Mouse (Mus musculus) pancreas, adult 10 weeks (tissue): Measurements from ENCODE around the gene Zbtb7b. TPM values are rescaled to one million over a fixed set of nuclear protein-coding genes. Genes with fewer than 3 reads are reported as not detected.

Experiments
- polyA plus RNA-seq: library from polyadenylated mRNA; stranded (reverse); fragments of 350-450 nt; fragmentation: Illumina TruSeq; extraction: RNeasy Lipid Tissue Mini Kit (QIAGEN cat#74804); gene quantifications from one replicate; pipeline ENCODE4 v1.2.3, GENCODE M21; 2015; ENCODE audit warnings: low read depth, low replicate concordance; ENCODE audit not compliant: insufficient read depth

Zbtb7b gene
- 9.6 TPM for polyA plus RNA-seq

DNA sequence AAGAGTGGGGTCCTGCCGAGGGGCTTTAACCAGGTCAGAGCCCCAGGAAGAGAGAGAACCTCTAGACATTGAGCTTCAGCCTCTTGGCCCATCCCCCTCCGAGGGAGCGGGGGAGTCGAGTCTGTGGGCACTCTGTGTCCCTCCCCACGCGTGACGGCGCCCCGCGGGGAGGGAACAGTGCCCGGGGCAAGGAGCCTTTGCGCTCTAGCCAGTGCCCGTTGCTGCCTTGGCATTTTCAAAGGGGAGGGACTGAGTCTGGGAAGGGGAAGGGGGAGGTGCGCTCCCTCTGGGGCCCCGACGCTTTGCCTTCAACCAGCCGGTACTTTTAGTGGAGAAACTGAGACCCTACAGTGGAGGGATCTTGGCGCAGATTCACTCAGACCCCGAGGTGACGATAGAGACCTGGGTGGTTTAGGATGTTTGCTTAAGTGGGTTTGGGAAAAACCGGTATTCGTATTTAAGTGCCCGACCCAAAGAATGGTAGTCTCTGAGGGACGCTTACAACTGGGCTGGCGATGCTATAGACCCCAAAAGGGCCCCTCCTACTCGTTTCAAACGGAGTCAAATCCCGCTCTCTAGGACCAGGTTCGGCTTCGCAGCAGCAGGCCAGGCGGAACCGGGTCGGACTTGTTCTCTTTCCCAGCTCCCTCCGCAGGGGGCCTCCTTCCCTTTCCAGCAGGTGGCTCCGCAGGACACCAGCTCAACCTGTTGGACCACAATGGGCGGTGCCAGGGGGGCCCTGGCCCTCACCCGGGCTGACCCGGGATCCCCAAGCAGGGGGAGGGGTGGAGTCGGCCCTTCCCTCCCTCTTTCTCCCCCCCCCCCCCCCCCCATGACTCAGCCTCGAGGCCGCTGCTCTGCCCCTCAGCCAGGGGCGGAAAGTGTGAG is at the start of gene Zbtb7b:
TSS of gene Zbtb7b (minus strand) at position 771 of the 888 bp plus-strand sequence.

DNA sequence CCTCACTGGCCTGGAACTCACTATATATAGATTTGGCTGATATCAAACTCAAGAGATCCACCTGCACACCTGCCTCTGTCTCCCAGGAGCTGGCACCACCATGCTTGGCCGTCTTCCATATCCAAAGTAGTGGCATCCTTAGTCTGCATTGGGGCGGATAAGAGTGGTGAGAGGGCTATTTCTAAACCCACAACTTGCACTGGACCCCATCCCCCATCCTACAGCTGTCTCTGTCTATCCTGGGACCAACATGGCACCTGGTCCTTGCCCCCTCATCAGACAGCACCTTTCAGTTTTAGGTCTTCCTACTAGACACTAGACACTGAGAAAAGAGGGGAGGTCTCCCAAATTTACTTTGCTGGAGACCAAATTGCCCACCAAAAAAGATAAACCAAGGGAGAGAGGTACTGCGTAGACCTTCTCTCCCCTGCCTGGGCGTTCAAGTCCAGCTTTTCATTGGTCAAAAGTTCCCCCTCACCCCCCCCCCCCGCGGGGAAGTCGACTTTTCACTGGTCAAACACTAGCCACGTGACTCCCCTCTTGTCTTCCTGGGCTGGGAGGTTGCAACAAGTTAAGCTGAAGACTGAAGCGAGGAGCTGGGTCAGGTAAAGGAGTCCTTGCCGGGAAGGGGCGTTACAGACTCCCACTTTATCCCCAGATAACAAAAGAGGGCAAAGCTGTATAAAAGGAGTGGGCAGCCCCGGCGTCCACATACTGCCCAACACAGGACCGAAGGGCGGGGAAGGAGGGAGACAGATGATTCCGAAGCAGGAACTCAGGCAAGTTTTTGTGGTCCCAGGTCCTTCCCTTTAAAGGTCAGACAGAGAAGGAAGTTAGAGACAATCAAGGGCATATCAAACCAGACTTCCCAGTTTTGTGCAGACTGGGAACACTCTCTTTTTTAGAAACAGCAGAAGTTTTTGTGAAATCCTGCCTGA is 41.9 kb upstream of the Zbtb7b start, which contains the start of gene Pbxip1:
TSS of gene Pbxip1 (plus strand) at position 531 of the 938 bp plus-strand sequence.

DNA sequence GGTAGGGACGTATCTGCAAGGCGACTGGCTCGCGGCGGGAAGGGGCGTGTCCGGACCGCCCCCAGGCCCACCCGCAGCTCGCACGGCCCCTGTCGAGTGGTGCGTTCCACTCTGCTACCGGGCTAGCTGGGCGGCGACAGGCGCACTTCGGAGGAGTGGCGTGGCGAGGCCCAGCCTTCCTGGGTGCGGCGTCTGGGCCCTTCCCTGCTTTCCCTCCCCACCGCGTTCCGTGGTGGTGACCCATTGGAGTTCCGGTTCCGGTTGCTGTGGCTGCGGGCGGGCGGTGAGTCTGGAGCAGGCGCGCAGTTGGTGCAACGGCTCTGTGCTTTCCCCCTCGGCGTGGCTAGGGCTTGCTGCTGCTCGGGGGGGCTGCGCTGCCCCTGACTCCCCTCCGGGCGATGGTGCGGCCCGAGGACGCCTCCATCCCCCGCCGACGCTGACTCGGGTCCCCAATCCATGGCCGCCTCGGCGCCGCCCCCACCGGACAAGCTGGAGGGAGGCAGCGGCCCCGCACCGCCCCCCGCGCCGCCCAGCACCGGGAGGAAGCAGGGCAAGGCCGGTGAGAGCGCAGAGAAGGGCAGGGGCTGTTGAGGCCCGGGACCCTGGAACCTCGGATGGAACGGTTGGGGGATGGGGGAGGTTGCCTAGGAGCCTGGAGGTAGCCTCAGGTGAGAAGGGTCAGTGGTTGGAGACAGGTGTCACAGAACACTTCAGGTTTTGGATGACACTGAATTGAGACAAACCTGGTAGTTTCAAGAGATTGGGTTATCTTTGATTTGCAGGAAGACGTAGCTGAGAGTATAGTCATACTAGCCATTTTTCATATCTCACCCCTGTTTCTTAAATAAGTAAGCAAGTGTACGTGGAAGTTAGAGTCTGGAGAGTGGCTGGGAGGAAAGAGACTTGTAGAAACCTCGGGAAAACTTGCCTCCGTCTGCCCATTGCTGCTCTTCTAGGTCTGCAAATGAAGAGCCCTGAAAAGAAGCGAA is 35.9 kb upstream of the Zbtb7b start, which contains the start of gene Pygo2:
TSS of gene Pygo2 (plus strand) at position 44 of the 989 bp plus-strand sequence.

DNA sequence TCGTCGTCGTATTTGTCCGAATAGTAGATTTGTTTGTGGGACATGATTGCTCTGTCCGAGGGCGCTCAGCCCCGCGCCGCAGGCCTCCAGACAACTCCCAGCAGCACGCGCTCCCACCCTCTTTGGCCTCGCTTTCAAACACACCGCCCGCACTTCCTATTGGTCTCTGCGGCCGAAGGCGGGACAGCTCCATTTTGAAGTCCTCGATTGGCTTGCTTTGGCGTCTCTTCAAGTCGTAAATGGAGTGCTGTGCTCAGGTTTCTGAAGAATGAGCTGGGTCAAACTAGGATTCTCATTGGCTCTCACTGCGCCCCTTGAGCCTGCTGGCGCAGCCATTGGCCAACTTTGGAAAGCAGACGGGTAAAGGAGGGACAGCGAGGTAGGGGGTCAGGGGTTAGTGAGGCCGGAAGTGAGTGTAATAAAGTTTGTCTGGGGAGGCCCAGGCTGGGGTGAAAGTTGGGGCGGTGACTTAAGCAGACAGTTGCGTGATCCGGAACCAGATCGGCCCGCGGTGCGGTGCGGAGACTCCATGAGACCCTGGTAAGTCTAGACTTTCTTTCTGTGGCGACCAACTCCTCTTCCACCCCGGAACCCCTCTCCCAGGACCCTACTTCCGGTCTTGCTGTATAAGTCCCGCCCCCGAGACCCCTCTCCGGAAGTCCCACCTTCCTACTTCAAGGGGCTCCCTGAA is 23.7 kb upstream of the Zbtb7b start, which contains the start of the genes Cks1b and Shc1:
TSS of gene Cks1b (minus strand) at position 214 of the 691 bp plus-strand sequence.
TSS of gene Shc1 (plus strand) at position 274 of the 691 bp plus-strand sequence.

DNA sequence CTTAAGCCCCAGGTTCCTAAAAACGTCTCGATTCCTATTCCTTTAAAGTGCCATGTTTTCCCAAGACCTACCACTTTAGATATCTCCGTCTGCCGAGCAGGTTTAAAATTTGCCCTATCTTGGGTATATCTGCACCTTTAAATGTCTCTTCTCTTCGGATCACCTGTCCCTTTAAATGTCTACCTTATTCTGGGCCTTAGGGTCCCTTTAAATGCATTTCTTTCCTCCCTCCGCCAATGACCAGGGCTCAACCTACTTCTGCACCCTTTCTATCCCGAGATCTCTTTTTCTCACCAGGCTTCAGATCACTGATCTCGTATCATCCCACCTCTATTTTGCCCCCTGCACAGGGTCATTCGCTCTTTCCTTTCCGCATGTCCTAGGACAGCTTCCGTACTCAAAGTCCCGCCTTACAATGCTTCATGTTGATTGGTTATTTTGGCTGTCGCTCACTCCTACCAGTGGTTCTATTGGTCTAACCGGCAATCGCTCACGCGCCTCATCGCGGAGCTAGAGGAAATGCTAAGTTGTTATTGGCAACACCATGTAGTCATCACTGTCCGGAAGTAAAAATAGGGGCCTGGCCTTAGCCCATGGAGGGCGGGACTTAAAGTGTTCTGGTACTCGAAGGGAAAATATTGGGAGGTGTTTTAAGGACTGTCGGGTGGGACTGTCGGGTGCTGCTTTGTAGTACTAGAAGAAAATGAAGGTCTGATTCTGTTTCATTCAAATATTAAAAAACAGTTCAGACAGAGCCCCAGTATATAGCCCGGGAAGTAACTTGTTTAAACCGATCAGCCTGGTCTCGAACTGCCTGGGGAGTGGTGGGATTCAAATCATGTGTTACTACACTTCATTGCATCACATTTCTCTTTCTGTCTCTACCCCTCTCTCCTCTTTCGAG is 17.2 kb upstream of the Zbtb7b start, which contains the start of gene Flad1:
TSS of gene Flad1 (minus strand) at position 381 of the 904 bp plus-strand sequence.

DNA sequence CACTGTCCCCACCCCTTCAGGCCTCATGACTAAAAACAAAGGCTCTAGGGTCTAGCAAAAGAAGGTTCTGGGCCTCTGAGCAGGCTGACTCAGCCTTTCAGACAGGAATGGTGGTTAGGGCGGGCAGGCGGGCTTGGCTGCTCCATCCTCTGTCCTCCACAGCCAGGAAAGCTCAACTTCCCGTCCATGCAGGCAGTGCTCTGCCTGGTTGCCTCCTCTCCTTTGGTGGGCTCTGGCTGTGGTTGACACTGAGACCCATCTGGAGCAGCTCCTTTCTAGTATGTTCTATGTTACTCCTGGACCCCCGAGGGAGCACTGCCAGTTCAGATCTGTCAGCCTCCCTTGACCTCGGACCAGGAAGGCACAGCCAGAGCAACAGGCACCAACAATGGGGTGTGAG is 8.1 kb upstream of the Zbtb7b start, which contains the start of gene Lenep:
TSS of gene Lenep (minus strand) at position 101 of the 400 bp plus-strand sequence.

DNA sequence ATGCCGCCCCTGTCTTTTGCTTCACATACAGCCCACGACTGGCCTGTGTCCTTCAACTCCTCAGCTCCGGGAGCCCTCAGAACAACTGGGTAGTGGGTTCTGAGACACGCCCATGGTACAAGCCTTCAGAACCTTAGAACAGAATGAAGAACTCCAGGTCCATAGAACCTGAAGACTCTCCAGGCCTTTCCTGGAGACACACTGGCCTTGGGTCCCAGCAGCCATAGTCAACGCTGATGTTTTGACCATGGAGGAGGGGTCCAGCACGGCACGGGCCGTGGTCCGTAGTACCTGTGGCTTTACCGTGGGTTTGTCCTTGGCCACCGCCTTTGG is 29.5 kb downstream of the Zbtb7b start, which contains the start of gene Dcst1:
TSS of gene Dcst1 (minus strand) at position 101 of the 333 bp plus-strand sequence.

DNA sequence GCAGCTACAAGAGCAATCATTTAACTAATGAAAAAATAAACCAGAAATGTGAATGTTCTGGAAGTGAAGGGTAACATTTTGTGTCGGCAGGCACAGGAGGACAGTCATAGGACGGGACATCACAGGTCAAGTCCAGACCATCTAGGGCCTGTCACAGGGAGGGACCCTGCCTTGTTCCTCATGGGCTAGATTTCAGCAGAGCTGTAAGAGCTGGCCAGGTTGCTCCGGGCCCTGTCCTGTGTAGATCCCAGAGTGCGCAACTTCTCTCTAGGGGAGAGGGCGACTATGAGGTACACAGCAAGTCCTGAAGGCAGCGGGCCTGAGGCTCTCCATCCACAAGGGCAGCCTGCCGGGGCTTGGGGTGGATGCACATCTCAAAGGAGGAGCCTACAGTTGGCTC is 32.9 kb downstream of the Zbtb7b start, which contains the start of gene Dcst2:
TSS of gene Dcst2 (plus strand) at position 301 of the 400 bp plus-strand sequence.

DNA sequence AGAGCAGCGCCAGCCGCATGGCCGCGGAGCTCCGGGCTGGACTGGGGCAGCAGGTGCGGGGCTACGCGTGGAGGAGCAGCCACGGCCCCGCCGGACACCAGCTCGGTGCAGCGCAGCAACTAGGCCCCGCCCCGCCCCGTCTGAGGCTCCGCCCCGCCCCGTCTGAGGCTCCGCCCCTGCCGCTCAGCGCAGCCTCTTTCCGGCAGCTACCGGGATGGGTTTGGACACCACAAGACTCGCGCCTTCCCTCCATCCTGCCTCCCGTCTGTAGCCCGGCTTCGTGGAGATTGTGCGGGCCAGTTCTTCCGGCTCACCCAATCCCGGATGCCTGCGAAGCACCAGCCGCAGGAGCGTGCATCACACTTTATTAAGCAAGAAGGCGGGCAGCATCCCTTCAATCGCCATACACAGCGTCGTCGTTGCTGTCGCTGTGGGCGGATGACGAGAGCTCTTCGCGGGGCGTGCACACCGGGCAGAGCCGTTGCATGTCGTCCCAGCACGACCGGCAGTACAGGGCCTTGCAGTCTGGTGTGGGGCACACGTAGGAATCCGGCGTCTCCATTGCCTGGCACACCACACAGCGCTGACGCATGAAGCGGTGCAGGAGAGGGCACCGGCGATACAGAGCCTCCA is 44.6 kb downstream of the Zbtb7b start, which contains the start of gene Adam15:
TSS of gene Adam15 (minus strand) at position 128 of the 633 bp plus-strand sequence.

DNA sequence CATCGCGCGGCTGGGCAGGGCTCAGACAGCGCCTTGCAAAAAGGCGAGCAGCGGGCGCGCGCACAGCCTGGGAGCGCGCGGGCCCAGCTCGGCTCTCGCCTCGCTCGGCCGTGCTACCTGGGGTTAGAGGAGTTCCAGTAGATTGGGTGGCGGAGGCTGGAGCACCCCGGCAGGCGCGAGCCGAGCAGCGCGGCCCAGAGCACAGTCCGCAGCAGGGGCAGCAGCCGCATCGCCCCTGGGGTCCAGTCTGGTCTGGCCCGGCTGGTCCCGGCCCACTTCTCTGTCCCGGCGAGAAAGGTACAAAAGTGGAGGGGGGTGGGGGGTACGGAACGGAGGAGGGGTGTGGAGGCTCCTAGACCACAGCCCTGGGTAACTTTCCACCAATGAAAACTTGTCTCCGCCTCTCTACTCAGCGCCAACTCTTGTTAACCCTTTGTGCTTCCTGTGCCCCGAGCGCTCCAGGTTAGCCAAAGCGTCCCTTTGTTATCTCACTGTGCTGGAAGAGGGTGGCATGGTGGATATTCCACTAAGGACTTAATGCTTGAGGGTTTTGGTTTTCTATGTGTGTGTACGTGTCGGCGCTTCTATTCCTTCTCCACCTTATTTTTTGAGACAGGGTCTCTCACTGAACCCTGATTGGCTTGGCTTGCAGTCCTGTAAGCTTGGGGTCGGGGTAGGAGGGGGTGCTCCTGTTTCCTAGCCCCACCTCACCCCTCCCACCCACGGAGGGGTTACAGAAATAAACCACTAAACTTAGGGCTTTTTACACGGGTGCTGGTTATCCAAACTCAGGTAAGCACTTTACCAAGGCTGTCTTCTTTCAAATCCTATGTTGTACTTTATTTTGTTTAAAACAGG is 56.6 kb downstream of the Zbtb7b start, which contains the start of gene Efna4:
TSS of gene Efna4 (minus strand) at position 308 of the 858 bp plus-strand sequence.

Other genes starting within 250 kb of the Zbtb7b start
- gene Hcn3, start 234.6 kb downstream of the Zbtb7b start, polyA plus RNA-seq = 1.8 TPM
- gene Clk2, start 230.0 kb downstream of the Zbtb7b start, polyA plus RNA-seq = 30.4 TPM
- 15.8 TPM for gene Scamp3, start 217.3 kb downstream of the Zbtb7b start, polyA plus RNA-seq
- gene Fam189b, start 211.6 kb downstream of the Zbtb7b start, polyA plus RNA-seq = 5.7 TPM
- 18.0 TPM for gene Gba, start 191.8 kb downstream of the Zbtb7b start, polyA plus RNA-seq
- gene Thbs3, start 179.6 kb downstream of the Zbtb7b start, polyA plus RNA-seq = 20.7 TPM
- gene Mtx1, start 167.7 kb downstream of the Zbtb7b start, polyA plus RNA-seq = 31.8 TPM
- gene Muc1, start 165.7 kb downstream of the Zbtb7b start, polyA plus RNA-seq = 71.5 TPM
- 94.1 TPM for gene Krtcap2, start 148.8 kb downstream of the Zbtb7b start, polyA plus RNA-seq
- gene Trim46, start 148.5 kb downstream of the Zbtb7b start, polyA plus RNA-seq = 2.9 TPM
- gene Dpm3, start 135.4 kb downstream of the Zbtb7b start, polyA plus RNA-seq = 46.0 TPM
- 48.2 TPM for gene Slc50a1, start 124.2 kb downstream of the Zbtb7b start, polyA plus RNA-seq
- gene Efna1, start 113.6 kb downstream of the Zbtb7b start, polyA plus RNA-seq = 15.3 TPM
- not detected for gene Efna3, start 71.8 kb downstream of the Zbtb7b start, polyA plus RNA-seq
- 0.52 TPM for gene Efna4, start 56.7 kb downstream of the Zbtb7b start, polyA plus RNA-seq
- gene Adam15, start 44.8 kb downstream of the Zbtb7b start, polyA plus RNA-seq = 66.8 TPM
- not detected for gene Dcst2, start 32.8 kb downstream of the Zbtb7b start, polyA plus RNA-seq
- not detected for gene Dcst1, start 29.5 kb downstream of the Zbtb7b start, polyA plus RNA-seq
- 0.83 TPM for gene Lenep, start 8.0 kb upstream of the Zbtb7b start, polyA plus RNA-seq
- 5.6 TPM for gene Flad1, start 17.1 kb upstream of the Zbtb7b start, polyA plus RNA-seq
- 5.7 TPM for gene Cks1b, start 23.6 kb upstream of the Zbtb7b start, polyA plus RNA-seq
- gene Shc1, start 23.7 kb upstream of the Zbtb7b start, polyA plus RNA-seq = 14.1 TPM
- 15.3 TPM for gene Pygo2, start 35.4 kb upstream of the Zbtb7b start, polyA plus RNA-seq
- 14.1 TPM for gene Pbxip1, start 41.9 kb upstream of the Zbtb7b start, polyA plus RNA-seq
- 5.8 TPM for gene Pmvk, start 59.8 kb upstream of the Zbtb7b start, polyA plus RNA-seq
- gene Kcnn3, start 125.4 kb upstream of the Zbtb7b start, polyA plus RNA-seq = 1.5 TPM